Mouse (Mus musculus) NIH3T3 (cell line): ENCODE measurements around the gene Kcnn3.

Experiments used
- DNase-seq: peaks from one replicate; pipeline ENCODE4 v3.0.0-alpha.2; 2012; ENCODE audit warnings: low read depth

The Kcnn3 gene

DNA sequence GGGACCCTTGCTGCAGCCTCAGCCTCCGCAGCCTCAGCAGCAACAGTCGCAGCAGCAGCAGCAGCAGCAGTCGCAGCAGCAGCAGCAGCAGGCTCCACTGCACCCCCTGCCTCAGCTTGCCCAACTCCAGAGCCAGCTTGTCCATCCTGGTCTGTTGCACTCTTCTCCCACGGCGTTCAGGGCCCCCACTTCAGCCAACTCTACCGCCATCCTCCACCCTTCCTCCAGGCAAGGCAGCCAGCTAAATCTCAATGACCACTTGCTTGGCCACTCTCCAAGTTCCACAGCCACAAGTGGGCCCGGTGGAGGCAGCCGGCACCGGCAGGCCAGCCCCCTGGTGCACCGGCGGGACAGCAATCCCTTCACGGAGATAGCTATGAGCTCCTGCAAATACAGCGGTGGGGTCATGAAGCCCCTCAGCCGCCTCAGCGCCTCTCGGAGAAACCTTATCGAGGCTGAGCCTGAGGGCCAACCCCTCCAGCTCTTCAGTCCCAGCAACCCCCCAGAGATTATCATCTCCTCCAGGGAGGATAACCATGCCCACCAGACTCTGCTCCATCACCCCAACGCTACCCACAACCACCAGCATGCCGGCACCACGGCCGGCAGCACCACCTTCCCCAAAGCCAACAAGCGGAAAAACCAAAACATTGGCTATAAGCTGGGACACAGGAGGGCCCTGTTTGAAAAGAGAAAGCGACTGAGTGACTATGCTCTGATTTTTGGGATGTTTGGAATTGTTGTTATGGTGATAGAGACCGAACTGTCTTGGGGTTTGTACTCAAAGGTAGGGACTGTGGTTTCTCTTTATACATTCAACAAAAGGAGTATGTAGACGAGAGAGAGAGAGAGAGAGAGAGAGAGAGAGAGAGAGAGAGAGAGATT, 896 bp downstream of the Kcnn3 start:
- no peak for DNase-seq

DNA sequence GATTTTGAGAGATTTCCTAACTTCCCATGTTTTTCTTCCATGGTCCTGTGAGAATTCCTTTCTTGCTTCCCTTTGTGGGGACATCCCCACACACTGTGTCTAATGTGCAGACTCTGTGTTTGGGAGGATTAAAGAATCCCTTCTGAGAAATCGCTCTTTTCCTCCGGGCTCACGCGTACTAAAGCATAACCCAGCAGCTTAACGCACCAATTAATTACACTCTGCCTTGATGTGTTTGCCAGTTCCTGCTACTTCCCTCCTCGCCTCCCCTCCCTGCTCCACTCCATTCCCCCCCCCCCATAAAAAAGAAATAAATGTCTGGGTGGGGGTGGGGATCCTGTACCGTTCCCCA, 1.5 kb downstream of the Kcnn3 start:
- no peak for DNase-seq

DNA sequence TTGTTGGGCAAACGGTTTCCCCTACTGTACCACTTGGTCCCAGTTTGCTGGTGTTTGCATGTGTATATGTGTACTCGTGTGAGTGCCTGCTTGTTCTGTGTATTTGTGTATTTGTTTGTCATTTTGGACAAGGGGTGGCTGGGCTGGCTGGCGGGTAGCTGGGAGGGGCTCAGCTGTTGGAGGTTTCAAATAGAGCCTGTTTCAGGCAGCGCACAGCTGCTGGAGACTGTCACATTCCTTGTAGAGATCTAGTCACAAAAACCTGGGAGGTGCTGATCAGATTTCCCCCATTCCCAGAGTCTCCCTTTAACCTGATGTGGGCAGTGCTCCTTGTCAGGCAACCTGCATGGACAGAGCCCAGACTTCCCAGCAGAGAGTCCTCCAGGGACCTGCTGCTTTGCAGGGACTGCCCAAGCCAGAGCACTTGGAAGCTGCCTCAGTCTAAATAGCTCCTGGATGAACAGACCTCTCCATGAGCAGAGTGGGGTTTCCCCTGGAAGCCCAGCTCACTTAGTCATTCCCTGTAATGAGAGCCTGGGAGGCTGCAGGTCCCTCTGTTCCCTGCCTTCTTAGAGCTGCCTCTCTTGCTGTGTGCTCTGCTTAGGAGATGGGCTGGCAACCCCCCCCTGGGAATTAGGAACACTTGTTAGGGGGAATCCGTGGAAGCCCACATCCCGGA, 2.6 kb downstream of the Kcnn3 start:
- peak; percentile 70 for DNase-seq

DNA sequence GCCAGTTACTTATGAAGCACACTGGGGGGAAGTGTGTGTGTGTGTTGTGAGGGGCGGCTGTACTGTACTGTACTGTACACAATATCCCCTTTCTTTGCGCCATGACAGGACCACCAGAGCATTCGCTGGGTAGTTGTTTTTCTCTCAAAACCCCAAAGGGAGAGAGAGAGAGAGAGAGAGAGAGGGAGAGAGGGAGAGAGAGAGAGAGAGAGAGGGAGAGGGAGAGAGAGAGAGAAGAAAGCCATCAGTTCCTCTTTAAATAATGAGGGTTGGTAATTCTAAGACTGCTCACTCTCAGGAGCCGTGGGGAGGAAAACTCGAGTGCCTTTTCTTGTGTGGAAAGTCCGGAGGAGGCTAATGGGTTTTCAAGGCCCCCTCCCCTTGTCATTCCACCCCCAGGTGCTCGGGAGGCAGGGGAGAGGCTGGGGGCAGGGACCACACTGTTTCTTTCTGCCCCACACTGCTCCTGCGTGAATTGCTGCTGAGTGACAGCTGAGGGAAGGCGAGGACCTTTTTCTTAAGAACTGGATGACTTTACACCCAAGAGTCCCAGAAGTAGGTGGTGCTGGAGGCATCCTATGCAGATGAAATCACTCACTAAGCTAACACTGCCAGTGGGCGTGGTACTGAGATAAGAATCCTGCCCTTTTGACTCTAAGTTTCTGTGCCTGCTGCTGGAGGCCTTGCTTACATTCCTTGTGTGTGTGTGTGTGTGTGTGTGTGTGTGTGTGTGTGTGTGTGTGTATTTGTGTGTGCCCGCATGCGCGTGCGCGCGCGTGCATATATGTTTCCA, 6.5 kb downstream of the Kcnn3 start:
- peak; percentile 41 for DNase-seq

DNA sequence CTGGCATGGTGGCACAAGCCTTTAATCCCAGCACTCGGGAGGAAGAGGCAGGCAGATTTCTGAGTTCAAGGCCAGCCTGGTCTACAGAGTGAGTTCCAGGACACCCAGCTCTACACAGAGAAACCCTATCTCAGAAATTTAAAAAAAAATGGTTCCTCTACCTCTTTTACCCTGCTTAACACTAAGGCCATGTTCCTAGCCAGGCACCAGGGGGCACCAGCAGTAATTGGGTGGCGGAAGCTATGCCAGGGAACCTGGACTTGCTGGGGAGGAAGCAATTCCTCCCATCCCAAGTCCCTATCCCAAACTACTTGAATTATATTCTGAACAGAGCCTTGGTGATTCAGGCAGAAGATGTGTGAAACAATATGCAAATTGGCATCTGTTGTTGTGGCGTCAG, 9.8 kb downstream of the Kcnn3 start:
- peak; percentile 33 for DNase-seq

DNA sequence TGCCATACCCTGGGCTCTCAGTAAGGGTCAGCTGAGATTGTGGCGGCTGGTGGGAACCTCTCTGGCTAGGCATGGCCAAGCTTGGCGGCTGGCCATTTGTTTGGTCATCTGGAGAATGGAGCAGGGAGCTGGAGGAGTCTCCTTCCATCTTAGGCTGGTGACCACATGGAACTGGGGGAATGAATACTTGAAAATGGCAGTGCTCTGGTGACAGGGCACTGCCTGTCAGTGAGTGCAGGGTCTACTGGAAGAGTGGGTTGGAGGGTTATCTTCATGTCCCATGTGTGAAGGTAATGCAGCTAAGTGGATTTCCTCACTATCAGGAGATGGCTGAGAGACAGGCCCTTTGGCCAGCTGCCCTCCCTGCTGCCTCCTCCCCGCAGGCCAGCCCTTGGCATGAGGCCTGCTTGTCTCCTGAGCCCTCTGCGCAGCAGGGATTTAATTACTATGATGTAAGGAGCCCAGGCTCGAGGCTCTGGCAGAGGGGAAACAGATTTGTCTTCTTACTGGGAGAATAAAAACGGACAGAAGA, 14.7 kb downstream of the Kcnn3 start:
- peak; percentile 72 for DNase-seq

DNA sequence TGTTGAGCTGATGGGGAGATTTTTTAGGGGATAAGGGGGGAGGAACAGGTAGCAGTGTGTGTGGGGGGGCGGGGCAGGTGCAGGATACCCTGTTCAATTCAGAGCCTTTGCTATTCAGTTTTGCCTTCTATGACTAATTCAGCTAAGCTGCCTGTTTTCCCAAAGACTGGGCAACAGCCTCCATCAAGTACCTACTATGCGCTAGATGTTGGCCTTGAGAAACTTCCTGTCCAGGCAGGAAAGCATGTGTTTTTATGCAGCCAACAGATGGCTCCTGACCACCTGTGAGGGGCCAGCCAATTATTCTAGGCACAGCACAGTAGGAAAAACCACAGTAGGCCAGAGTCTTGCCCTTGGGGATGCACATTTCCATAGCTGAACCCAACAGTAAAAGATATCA, 15.2 kb downstream of the Kcnn3 start:
- DNase-seq: no peak

DNA sequence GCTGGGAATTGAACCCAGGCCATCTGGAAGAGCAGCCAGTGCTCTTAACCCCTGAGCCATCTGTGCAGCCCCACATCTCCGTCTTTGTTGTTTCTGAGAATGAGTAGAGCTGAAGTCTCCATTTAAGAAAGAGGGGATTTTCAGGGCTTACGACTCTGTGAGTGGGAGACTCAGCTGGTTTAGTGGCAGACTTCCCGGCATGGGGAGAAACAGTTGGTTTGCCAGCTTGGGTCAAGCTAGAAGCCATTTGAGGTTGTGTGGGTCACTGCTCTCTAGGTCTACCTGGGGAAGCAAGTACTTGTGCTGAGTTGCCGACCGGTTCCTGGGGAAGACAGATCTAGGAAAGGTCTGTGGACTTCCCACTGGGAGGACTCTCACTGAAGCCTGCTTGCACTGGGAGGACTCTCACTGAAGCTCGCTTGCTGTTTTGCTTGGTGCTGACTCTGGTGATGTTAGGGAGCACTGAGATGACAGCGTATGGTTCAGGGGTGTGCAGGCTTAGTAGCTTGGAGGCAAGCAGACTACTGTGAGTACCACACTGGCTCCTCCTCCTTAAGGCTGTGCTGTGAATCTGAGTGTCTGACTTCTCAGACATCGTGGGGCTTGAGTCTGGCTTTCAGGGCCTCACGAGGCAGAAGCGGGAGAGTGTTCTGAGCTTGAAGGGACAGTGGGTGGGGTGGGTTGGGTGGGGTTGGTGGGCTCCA, 19.2 kb downstream of the Kcnn3 start:
- no peak for DNase-seq

DNA sequence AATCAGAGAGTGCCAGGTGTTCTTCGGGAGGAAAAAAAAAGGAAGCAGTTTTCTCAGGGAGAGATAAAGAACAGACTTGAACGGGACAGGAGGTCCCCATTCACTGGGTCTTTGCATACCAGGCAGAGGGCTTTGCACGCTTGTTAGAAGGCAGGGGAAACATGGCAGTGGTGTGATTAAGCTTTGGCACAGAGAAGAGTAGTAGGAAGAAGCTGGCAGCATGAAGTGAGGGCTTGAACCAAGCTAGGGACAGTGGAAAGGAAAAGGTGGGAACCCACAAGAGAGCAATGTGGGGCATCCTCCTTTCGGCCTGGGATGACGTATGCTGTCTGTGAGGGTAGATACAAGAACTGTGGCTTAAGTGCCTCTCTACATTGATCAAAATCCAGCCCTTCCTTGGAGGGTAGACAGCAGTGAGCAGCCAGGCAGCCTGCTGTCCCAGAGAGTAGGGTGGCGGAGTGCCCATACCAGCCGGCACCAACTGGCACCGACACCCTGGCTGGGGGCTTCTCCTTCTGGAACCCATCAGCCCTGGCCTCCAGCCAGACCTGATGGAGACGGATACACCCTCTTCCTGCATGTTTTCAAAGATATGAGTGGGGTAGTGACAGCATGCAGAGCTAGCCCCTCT, 19.9 kb downstream of the Kcnn3 start:
- no peak for DNase-seq

DNA sequence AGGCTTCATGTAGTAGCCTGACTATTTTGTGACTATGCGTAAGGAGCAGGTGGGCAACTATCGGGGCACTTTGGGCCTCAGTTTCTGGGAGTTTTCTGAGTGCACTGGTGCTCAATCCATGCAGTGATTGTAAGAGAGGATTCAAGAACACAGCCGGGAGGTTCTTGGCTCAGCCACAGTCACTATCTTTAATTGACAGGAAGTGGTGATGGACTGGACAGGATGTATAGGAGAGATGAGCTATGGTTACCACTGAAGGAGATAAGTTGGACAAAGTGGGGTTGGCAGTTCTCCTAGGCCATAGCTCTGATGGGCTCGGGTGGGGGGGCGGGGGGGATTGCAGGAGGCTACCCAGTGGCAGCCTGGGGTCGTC, 20.4 kb downstream of the Kcnn3 start:
- no peak for DNase-seq

DNA sequence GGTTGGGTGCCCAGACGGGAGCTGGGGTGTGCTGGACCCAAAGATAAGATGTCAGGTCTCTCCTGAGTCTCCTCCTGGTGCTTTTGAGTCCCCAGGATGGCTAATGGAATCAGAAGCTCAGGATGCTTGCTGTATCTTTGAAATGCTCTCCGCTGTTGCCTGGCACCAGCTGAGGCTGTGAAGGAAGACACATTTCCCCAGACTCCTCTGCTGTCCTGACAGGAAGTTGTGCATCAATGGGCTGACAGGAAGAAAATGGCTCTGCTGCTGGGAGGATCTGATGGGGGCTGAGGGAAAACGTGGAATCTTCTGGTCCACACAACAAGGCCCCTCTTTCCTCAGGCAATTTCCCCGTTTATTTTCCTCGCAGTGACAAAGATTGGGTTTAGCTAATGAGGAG, 27.0 kb downstream of the Kcnn3 start:
- no peak for DNase-seq

DNA sequence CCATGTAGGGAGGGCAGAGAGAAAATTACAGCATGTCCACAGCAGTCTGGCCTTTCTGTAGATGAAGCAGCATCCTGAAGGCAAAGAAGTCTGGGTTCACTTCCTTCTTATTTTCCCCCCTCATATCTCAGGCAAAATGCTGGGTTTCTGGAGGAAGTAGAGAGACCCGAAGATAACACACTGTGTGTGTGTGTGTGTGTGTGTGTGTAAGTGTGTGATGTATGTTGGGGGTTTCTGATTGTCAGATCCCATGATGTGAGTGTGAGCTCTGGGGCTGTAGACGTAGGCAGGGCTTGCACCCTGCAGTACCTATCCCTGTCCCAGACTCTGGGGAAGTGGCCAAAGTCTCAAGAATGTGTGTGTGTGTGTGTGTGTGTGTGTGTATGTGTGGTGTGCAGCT, 28.8 kb downstream of the Kcnn3 start:
- DNase-seq: no peak

DNA sequence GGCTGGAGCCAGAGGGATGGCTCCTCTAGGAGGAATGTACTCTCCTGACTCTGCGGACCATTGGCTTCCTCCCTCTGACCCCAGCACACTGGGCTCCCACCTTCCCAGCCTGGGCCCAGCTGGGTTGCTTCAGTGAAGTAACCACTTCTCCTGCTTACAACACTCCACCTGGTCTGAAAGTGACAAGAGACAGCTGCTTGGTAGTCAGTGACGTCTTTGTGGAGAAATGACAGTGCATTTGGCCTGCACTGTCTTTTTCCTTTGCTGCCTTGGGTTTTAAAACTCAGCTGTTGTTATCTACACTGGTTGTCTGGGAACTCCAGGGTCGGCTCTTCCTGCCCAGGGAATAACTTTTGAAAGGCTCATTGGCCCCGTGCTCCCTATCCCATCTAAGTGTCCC, 29.5 kb downstream of the Kcnn3 start:
- no peak for DNase-seq

DNA sequence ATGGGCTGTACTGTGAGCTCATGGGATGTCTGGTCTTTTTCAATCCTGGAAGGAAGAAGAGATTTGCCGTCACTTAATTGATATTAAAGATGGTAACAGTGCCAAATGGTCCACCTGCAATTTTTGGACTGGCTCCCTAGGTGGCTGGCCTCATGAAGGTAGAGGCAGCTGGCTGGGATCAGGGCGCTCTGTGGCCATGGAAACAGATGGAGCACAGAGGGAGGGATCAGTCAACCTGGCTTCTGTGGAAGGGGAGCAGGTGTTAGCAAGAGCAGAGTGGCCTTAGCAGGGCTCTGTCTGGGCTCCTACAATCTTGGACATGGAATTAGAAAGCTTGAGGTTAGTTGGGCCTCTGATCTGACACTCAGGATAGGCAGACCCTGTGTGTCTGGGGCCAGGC, 31.9 kb downstream of the Kcnn3 start:
- no peak for DNase-seq

DNA sequence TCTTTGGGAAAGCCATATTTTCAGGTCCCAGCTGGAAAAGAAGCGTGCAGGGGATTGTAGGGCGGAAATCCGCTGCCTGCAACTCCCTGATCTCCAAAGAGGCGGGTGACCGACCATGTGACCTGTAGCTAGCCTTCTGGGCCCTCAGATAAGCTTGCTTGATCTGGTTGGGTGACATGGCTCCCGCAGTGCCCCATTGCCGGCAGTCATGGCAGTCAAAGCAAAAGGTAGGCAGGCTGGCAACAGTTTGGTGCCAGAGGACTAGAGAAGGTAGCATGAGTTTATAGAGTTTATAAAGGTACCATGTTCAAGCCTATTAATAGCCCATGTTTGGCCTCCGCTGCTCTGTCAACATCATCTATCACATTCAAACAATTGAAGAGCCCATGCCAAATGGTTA, 33.5 kb downstream of the Kcnn3 start:
- DNase-seq: no peak

DNA sequence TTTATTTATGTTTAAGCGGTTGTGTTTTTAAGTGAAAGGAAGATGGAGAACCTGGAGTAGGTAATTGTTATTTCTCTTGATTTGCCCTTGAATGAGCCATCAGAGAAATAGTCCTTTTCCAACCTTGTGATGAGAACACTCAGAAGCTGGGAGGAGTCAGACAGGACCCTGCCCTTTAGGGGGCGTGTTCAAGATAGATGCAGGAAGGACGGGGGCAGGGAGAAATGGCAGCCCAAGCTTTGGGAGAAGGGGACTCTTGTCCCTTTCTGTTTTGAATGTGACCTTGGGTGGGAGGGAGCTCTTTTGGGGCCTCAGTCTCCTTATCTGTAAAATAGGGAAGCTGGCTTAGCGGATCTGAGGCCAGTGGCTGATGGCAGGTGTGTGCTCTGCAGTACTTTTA, 34.0 kb downstream of the Kcnn3 start:
- no peak for DNase-seq

DNA sequence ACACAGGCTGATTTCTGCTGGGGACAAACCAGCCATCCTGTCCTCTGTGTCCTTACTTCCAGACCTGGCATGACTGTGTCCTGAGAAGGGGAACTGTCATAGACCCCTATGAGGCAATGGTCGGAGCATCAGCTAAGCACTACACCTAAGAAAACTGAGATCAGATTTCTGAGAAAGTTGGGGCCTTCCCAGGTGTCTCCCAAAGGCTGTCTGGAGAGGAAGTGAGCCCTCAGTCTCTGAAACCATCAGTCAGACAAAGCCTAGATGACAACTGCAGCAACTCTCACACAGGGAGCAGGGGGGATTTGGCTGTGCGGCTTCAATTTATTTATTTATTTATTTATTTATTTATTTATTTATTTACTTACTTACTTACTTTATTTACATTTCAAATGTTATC, 34.6 kb downstream of the Kcnn3 start:
- no peak for DNase-seq

DNA sequence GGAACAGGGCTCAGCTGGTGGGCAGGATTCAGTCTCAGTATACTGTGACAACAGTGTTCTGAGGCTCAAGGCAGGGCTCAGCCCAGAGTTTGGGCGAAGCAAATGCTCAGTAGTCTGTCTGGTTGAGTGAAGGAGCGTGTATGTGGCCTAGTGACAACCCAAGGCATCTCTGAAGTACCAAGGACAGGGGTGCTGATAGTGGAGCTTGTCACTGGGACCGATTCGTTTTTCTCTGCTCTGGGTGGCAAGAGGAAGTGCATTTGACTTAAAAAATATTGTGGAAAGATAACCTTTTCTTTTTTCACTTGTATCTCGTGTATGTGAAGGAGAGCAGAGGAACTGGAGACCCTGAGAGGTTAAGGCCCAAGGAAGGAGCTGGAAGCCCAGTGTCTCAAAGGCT, 37.8 kb downstream of the Kcnn3 start:
- no peak for DNase-seq

DNA sequence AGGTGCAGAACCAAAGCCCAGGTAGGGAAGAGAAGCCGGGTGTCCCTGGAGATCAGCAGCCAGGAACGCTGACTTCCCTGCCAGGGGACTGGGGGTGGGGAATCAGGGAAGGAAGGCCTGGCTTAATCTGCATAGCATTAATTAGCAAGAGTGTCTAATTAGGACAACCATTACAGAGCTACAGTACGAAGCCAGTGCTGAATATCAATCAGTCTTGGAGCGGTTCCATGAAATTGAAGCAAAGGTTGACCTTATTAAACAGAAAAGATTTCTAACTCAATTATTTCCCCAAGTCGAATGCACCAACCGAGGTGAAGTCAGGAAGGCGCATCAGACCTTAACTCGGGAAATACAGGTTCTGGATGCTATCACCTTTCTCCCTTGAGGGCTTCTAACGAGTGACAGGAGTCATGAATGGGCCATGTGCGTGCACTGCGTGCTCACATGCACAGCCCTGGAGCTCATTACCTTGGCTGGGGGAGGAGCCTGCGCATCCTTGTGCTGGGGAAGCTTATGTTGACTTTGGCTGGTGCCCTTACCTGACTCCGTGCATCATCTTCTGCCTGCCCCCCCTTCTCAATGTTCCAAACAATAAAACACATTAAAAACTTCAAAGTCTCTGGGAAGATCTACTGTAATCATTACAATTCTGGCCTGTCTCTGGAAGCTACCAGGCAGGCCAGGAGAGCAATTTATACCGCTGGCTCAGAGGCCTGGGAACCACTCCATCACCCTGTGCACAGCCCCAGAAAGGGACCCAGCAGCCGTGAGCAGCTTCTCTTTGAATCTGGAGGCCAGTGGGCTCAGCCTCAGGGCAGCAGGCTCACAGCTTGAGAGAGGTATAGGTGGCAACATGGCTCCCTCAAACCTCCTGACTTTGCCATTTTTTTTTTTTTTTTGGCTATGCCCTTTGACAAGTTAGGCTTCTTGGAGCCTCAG, 39.3 kb downstream of the Kcnn3 start:
- DNase-seq: no peak

DNA sequence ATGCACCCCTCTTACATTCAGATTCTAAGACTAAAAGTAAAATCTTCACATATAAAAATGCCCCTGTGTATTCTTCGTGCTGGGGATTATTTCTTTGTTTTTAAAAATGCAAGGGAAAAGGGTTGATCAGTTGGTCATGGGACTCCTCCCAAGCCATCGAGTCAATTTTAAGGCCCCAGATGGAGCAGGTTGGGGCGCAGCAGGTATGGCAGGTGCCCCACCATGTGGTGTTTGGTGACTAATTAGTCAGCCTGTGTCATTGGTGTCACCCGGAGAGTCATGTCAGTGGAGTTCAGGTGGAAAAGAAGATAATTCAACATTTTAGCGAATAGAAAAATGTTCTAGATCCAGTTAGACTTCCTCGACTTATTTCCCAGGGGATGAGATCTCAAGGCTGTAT, 41.4 kb downstream of the Kcnn3 start:
- no peak for DNase-seq

DNA sequence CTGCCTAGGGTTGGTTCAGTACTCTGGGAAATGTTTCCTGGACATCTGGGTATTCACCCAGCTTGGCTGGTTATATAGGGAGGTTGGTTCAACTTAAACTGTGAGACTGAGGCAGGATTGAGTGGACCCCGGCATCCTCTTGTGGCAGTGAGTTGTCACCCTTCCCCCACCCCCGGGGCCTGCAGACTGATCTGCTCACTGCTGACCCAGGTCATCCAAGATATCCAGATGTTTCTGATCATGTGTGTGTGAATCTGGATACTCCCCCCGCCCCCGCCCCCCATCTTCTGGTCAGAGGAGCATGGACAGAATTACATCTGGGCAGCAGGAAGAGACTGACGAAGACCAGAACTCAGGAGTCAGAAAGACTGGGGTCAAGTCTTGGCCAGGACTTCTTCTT, 45.4 kb downstream of the Kcnn3 start:
- no peak for DNase-seq
